Mouse (Mus musculus): ENCODE data around the gene Hist1h4h. TPM values are rescaled to one million over a fixed set of nuclear protein-coding genes. Genes with fewer than 3 reads are reported as not detected.
"Not testable (repeated sequence)": the region's sequence is repeated elsewhere in the genome, so short reads cannot be mapped to it uniquely, and the experiment has no call there.

The Hist1h4h gene
- total RNA-seq, 2 experiments from 2014 or later: 492 to 3,110 TPM

GRCm38 (mm10) chr13:23532262-23533075 lies 1.6 kb downstream of the Hist1h4h start:
- ATAC-seq (replicated peaks; ENCODE audit: low FRiP score, poor library complexity, severe bottlenecking): no peak

- peak; percentile 47 for ATAC-seq (replicated peaks; ENCODE audit: low FRiP score, poor library complexity, severe bottlenecking)
Measured at GRCm38 (mm10) chr13:23533560-23534367, 2.9 kb downstream of the Hist1h4h start, which contains the start of gene Hist1h2af. Hist1h2af (plus strand) TSS chr13:23533906.

- peak; percentile 23 for ATAC-seq (replicated peaks; ENCODE audit: low FRiP score, poor library complexity, severe bottlenecking)
Measured at GRCm38 (mm10) chr13:23534368-23535131, 3.7 kb downstream of the Hist1h4h start.

GRCm38 (mm10) chr13:23535137-23536075 lies 4.6 kb downstream of the Hist1h4h start, which contains the start of gene Hist1h3g:
Hist1h3g (plus strand) TSS chr13:23535422.
- peak; percentile 70 for ATAC-seq (replicated peaks; ENCODE audit: low FRiP score, poor library complexity, severe bottlenecking)

- ATAC-seq (replicated peaks; ENCODE audit: low FRiP score, poor library complexity, severe bottlenecking): no peak
Measured at GRCm38 (mm10) chr13:23536076-23536822, 5.4 kb downstream of the Hist1h4h start.

GRCm38 (mm10) chr13:23537006-23537710 lies 6.3 kb downstream of the Hist1h4h start:
- ATAC-seq (replicated peaks; ENCODE audit: low FRiP score, poor library complexity, severe bottlenecking): no peak

GRCm38 (mm10) chr13:23538249-23538648 lies 7.4 kb downstream of the Hist1h4h start:
- ATAC-seq (replicated peaks; ENCODE audit: low FRiP score, poor library complexity, severe bottlenecking): no peak

- not testable (repeated sequence) for ATAC-seq (replicated peaks; ENCODE audit: low FRiP score, poor library complexity, severe bottlenecking)
Measured at GRCm38 (mm10) chr13:23539821-23540220, 9.0 kb downstream of the Hist1h4h start.

GRCm38 (mm10) chr13:23541497-23541896 lies 10.6 kb downstream of the Hist1h4h start:
- ATAC-seq (replicated peaks; ENCODE audit: low FRiP score, poor library complexity, severe bottlenecking): no peak

- ATAC-seq (replicated peaks; ENCODE audit: low FRiP score, poor library complexity, severe bottlenecking): not testable (repeated sequence)
Measured at GRCm38 (mm10) chr13:23542225-23542980, 11.6 kb downstream of the Hist1h4h start.

- peak; percentile 84 for ATAC-seq (replicated peaks; ENCODE audit: low FRiP score, poor library complexity, severe bottlenecking)
Measured at GRCm38 (mm10) chr13:23542999-23543607, 12.3 kb downstream of the Hist1h4h start, which contains the start of gene Hist1h2bh. Hist1h2bh (minus strand) TSS chr13:23543392.

GRCm38 (mm10) chr13:23543965-23544786 lies 13.3 kb downstream of the Hist1h4h start, which contains the start of gene Hist1h3f:
Hist1h3f (plus strand) TSS chr13:23544052.
- peak; percentile 82 for ATAC-seq (replicated peaks; ENCODE audit: low FRiP score, poor library complexity, severe bottlenecking)

GRCm38 (mm10) chr13:23544787-23545120 lies 13.9 kb downstream of the Hist1h4h start:
- ATAC-seq (replicated peaks; ENCODE audit: low FRiP score, poor library complexity, severe bottlenecking): peak; percentile 44

GRCm38 (mm10) chr13:23546694-23547093 lies 15.8 kb downstream of the Hist1h4h start:
- no peak for ATAC-seq (replicated peaks; ENCODE audit: low FRiP score, poor library complexity, severe bottlenecking)

GRCm38 (mm10) chr13:23550761-23551145 lies 19.9 kb downstream of the Hist1h4h start:
- peak; percentile 12 for ATAC-seq (replicated peaks; ENCODE audit: low FRiP score, poor library complexity, severe bottlenecking)
